10 mouse cellular contexts compared by ENCODE assay signal in genomic region chr6:90720996-90721746, GRCm38 (mm10).
DNase-seq lines count a peak whose midpoint lies in the region; ATAC-seq and TF ChIP-seq lines count a peak whose summit lies in the region.
"Had no signal": no experiment of that assay in that cellular context is flagged by ENCODE, and none has a peak within 500 bp of the region (broad histone marks: within the 10 kb centered on the region; RNA-seq: fewer than 3 reads in every experiment).

No protein-coding gene starts in this region.

- no peak overlapping the region for H3K4me3 ChIP-seq in hindbrain, postnatal 0 days (ENCODE audit: low read length)
- no peak overlapping the region for H3K4me3 ChIP-seq in hindbrain, embryonic 11.5 days (ENCODE audit: low read depth, low read length)
- no peak overlapping the region for H3K4me3 ChIP-seq in midbrain, embryonic 16.5 days (ENCODE audit: low read depth, low read length)
- H3K4me3 ChIP-seq: limb, embryonic 12.5 days; stomach, embryonic 15.5 days had no signal

- WGBS in hindbrain, postnatal 0 days, result 55% methylated on average over 5 of the region's 5 CpGs
- WGBS in hindbrain, embryonic 11.5 days, result 76% methylated on average over 5 of the region's 5 CpGs
- 76% methylated on average over 5 of the region's 5 CpGs for WGBS in midbrain, embryonic 16.5 days

- peaks cover 31% of the 10 kb centered on the region for H3K4me1 ChIP-seq in hindbrain, postnatal 0 days (ENCODE audit: insufficient read depth, low read length)
- H3K4me1 ChIP-seq in hindbrain, embryonic 11.5 days (replicated peaks; ENCODE audit: control insufficient read depth, insufficient read depth, low read length), result no peaks in the 10 kb centered on the region
- H3K4me1 ChIP-seq in midbrain, embryonic 16.5 days (ENCODE audit: control insufficient read depth, insufficient read depth, low read length), result peaks cover 21% of the 10 kb centered on the region

- TF ChIP-seq CTCF in hindbrain, postnatal 0 days (IDR thresholded peaks at IDR 0.05; ENCODE audit: low read depth), result peak; percentile 55

- no peak overlapping the region for H3K4me2 ChIP-seq in hindbrain, postnatal 0 days (ENCODE audit: low read depth, low read length)
- no peak overlapping the region for H3K4me2 ChIP-seq in hindbrain, embryonic 11.5 days (replicated peaks; ENCODE audit: low read depth, low read length)
- no peak overlapping the region for H3K4me2 ChIP-seq in midbrain, embryonic 16.5 days (ENCODE audit: low read length)
- H3K4me2 ChIP-seq: limb, embryonic 12.5 days; stomach, embryonic 15.5 days had no signal

- no peak overlapping the region for H3K27ac ChIP-seq in hindbrain, postnatal 0 days
- no peak overlapping the region for H3K27ac ChIP-seq in hindbrain, embryonic 11.5 days (ENCODE audit: low read depth, low read length)
- no peak overlapping the region for H3K27ac ChIP-seq in midbrain, embryonic 16.5 days (ENCODE audit: low read length)
- H3K27ac ChIP-seq: limb, embryonic 12.5 days; stomach, embryonic 15.5 days had no signal

- H3K36me3 ChIP-seq in hindbrain, postnatal 0 days (ENCODE audit: insufficient read depth, low read length), result no peaks in the 10 kb centered on the region
- no peaks in the 10 kb centered on the region for H3K36me3 ChIP-seq in hindbrain, embryonic 11.5 days (ENCODE audit: control insufficient read depth, insufficient read depth, low read length)
- H3K36me3 ChIP-seq in midbrain, embryonic 16.5 days (ENCODE audit: control insufficient read depth, insufficient read depth, low read length), result no peaks in the 10 kb centered on the region
- H3K36me3 ChIP-seq: limb, embryonic 12.5 days; stomach, embryonic 15.5 days had no signal

- ATAC-seq in hindbrain, postnatal 0 days, result no peak
- ATAC-seq in hindbrain, embryonic 11.5 days (ENCODE audit: low FRiP score), result no peak
- no peak for ATAC-seq in midbrain, embryonic 16.5 days

- no peaks in the 10 kb centered on the region for H3K9me3 ChIP-seq in hindbrain, postnatal 0 days (ENCODE audit: low read length)
- no peaks in the 10 kb centered on the region for H3K9me3 ChIP-seq in hindbrain, embryonic 11.5 days (ENCODE audit: control insufficient read depth, low read length)
- no peaks in the 10 kb centered on the region for H3K9me3 ChIP-seq in midbrain, embryonic 16.5 days (replicated peaks; ENCODE audit: control insufficient read depth, low read length, poor library complexity, severe bottlenecking)
- H3K9me3 ChIP-seq: limb, embryonic 12.5 days; stomach, embryonic 15.5 days had no signal

- H3K9ac ChIP-seq in hindbrain, postnatal 0 days (replicated peaks; ENCODE audit: low read length), result no peak overlapping the region
- H3K9ac ChIP-seq in hindbrain, embryonic 11.5 days (ENCODE audit: low read depth, low read length), result no peak overlapping the region
- H3K9ac ChIP-seq in midbrain, embryonic 16.5 days (ENCODE audit: low read depth, low read length), result no peak overlapping the region
- H3K9ac ChIP-seq: limb, embryonic 12.5 days; stomach, embryonic 15.5 days had no signal

- no peaks in the 10 kb centered on the region for H3K27me3 ChIP-seq in hindbrain, postnatal 0 days (ENCODE audit: insufficient read depth, low read length)
- no peaks in the 10 kb centered on the region for H3K27me3 ChIP-seq in hindbrain, embryonic 11.5 days (ENCODE audit: control insufficient read depth, insufficient read depth, low read length)
- no peaks in the 10 kb centered on the region for H3K27me3 ChIP-seq in midbrain, embryonic 16.5 days (ENCODE audit: control insufficient read depth, insufficient read depth, low read depth, low read length)
- H3K27me3 ChIP-seq: limb, embryonic 12.5 days; stomach, embryonic 15.5 days had no signal

- no peak for DNase-seq in hindbrain, postnatal 0 days (ENCODE audit: low spot score)
- no peak for DNase-seq in hindbrain, embryonic 11.5 days (ENCODE audit: low spot score)
- peak; percentile 15 for DNase-seq in T-cell, adult 2 months (ENCODE audit: low spot score)
- peak; percentile 77 for DNase-seq in gastrocnemius, postnatal 10 days
- peak; percentile 90 to 91 for DNase-seq in kidney, postnatal 36 days
- DNase-seq in naive thymus-derived CD4-positive, alpha-beta T cell, adult 2 months (ENCODE audit: low read depth), result peak; percentile 51
- no peak for DNase-seq in layer of hippocampus, adult 8-10 months (ENCODE audit: low spot score in 2 of 2)

Comparison
In these comparisons a context has a peak if more than half of its experiments do, and no peak if none do; other contexts are left out.
1. DNase-seq: peak in T-cell, adult 2 months (single experiment), gastrocnemius, postnatal 10 days (single experiment), kidney, postnatal 36 days (2 of 2) and naive thymus-derived CD4-positive, alpha-beta T cell, adult 2 months (single experiment); none in hindbrain, postnatal 0 days (single experiment), hindbrain, embryonic 11.5 days (single experiment) and layer of hippocampus, adult 8-10 months (0 of 2).